Mouse (Mus musculus): Measurements from ENCODE around the gene Jsrp1.

DNA sequence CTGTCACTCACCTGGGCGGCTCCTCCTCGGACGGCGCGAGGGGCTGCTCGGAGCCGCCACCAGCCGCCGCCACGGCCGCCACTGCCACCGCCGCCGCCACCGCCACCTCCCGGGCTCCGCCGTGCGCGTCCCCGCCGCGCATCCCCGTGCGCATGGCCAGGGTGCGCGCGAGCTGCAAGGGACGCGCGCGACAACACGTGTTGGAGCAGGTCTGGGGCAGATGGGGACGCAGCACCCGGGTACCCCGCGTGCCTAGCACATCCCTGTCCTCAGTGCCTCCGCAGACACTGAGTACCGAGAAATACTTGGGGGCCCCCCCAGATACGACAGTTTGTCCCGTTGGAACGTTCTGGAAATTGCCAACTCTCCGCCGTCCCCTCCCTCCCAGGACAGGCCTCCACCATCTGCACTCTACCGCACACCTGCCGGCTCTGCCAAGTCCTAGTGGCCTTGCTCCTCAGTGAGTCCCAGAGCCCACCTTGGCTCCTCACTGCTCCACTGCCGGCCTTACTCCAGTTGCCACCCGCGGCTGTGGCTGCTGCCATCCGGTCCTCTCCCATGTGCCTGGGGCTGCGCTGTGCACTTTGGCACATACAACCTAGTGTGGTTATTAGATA lies 30.7 kb upstream of the Jsrp1 start, which contains the start of gene Lingo3:
- TF ChIP-seq CTCF (IDR thresholded peaks at IDR 0.05) (no peak), EP300 (IDR thresholded peaks at IDR 0.05) (no peak)
